Mouse (Mus musculus) MEL (cell line): Measurements from ENCODE around the gene Tmem107. TPM values are rescaled to one million over a fixed set of nuclear protein-coding genes. Genes with fewer than 3 reads are reported as not detected.

Experiments used
- DNase-seq: peaks from one replicate; pipeline ENCODE4 v3.0.0; 2011; ENCODE audit warnings: low read depth, low spot score
- H3K27ac ChIP-seq: 2 replicates; pipeline ENCODE4 v1.5.1; 2012; ENCODE audit warnings: low read depth, mild to moderate bottlenecking, control low read depth, low read length, moderate library complexity; ENCODE audit not compliant: control insufficient read depth
- H3K27me3 ChIP-seq, 2 experiments: fragments of 150-350 bp in 1 of 2; sonication (generic) in 1 of 2; 2 replicates each; pipeline ENCODE4 v1.6.1; 2012; ENCODE audit warnings: low read length in 2 of 2, mild to moderate bottlenecking in 2 of 2, improper control_type of control experiment in 1 of 2, moderate library complexity in 1 of 2; ENCODE audit not compliant: insufficient read depth in 2 of 2, control insufficient read depth in 1 of 2
- H3K36me3 ChIP-seq, 2 experiments: 2 replicates each; pipeline ENCODE4 v1.6.1; 2012 to 2014; ENCODE audit warnings: low read length in 2 of 2, improper control_type of control experiment in 1 of 2, inconsistent platforms in 1 of 2, mild to moderate bottlenecking in 1 of 2; ENCODE audit not compliant: insufficient read depth in 2 of 2, control insufficient read depth in 1 of 2
- H3K4me1 ChIP-seq, 2 experiments: fragments of 150-350 bp in 1 of 2; sonication (generic) in 1 of 2; 2 replicates each; pipeline ENCODE4 v1.6.1; 2012; ENCODE audit warnings: low read length in 2 of 2, improper control_type of control experiment in 1 of 2, mild to moderate bottlenecking in 1 of 2; ENCODE audit not compliant: insufficient read depth in 2 of 2, control insufficient read depth in 1 of 2
- H3K4me3 ChIP-seq, 2 experiments: fragments of 150-350 bp in 1 of 2; sonication (generic) in 1 of 2; 2 replicates each; pipeline ENCODE4 v1.5.1; 2012; ENCODE audit warnings: low read depth in 2 of 2, low read length in 2 of 2, mild to moderate bottlenecking in 2 of 2, moderate library complexity in 2 of 2, control low read depth in 1 of 2, improper control_type of control experiment in 1 of 2; ENCODE audit not compliant: control insufficient read depth in 1 of 2, insufficient read depth in 1 of 2
- H3K79me2 ChIP-seq: 2 replicates; pipeline ENCODE4 v1.6.1; 2012; ENCODE audit warnings: mild to moderate bottlenecking, low read length, moderate library complexity; ENCODE audit not compliant: control insufficient read depth, poor library complexity, insufficient read depth
- H3K9ac ChIP-seq: 2 replicates; pipeline ENCODE4 v1.6.1; 2012; ENCODE audit warnings: low read depth, mild to moderate bottlenecking, control low read depth, low read length, moderate library complexity; ENCODE audit not compliant: control insufficient read depth, poor library complexity, severe bottlenecking
- H3K9me3 ChIP-seq: fragments of 150-350 bp; sonication (generic); replicated peaks from 2 replicates; pipeline ENCODE4 v1.6.1; 2012; ENCODE audit warnings: mild to moderate bottlenecking, low read length, improper control_type of control experiment, moderate library complexity; ENCODE audit not compliant: insufficient read depth
- BHLHE40 ChIP-seq: IDR thresholded peaks from 2 replicates; pipeline ENCODE4 v1.6.1; 2012; ENCODE audit warnings: low read depth, mild to moderate bottlenecking, inconsistent platforms, low read length, improper control_type of control experiment, borderline replicate concordance
- CTCF ChIP-seq, 3 experiments: IDR thresholded peaks in 2 of 3; conservative IDR thresholded peaks in 1 of 3; 2 replicates each; pipeline ENCODE4 v1.5.1; 2011 to 2012; ENCODE audit warnings: low read length in 3 of 3, low read depth in 2 of 3, mild to moderate bottlenecking in 2 of 3, improper control_type of control experiment in 1 of 3, inconsistent platforms in 1 of 3, mixed read lengths in 1 of 3, moderate library complexity in 1 of 3; ENCODE audit not compliant: control insufficient read depth in 1 of 3, insufficient read depth in 1 of 3, poor library complexity in 1 of 3, severe bottlenecking in 1 of 3
- E2F4 ChIP-seq: IDR thresholded peaks from 2 replicates; pipeline ENCODE4 v1.6.1; 2011; ENCODE audit warnings: low read depth, low read length, improper control_type of control experiment, borderline replicate concordance
- ETS1 ChIP-seq: IDR thresholded peaks from 2 replicates; pipeline ENCODE4 v1.6.1; 2012; ENCODE audit warnings: low read depth, mild to moderate bottlenecking, inconsistent platforms, low read length, improper control_type of control experiment, moderate library complexity
- GABPA ChIP-seq: IDR thresholded peaks from 2 replicates; pipeline ENCODE4 v1.6.1; 2012; ENCODE audit warnings: low read depth, mild to moderate bottlenecking, inconsistent platforms, low read length, improper control_type of control experiment, moderate library complexity
- GATA1 ChIP-seq: IDR thresholded peaks from 2 replicates; pipeline ENCODE4 v1.6.1; 2011; ENCODE audit warnings: low read depth, low read length, improper control_type of control experiment
- HCFC1 ChIP-seq: IDR thresholded peaks from 2 replicates; pipeline ENCODE4 v1.6.1; 2012; ENCODE audit warnings: low read depth, mild to moderate bottlenecking, inconsistent platforms, low read length, improper control_type of control experiment, moderate library complexity
- JUND ChIP-seq: IDR thresholded peaks from 2 replicates; pipeline ENCODE4 v1.6.1; 2011; ENCODE audit warnings: low read depth, mild to moderate bottlenecking, improper control_type of control experiment, low read length
- MAFK ChIP-seq: IDR thresholded peaks from 2 replicates; pipeline ENCODE4 v1.6.1; 2011; ENCODE audit warnings: low read depth, mild to moderate bottlenecking, low read length, improper control_type of control experiment, borderline replicate concordance
- MAX ChIP-seq: IDR thresholded peaks from 2 replicates; pipeline ENCODE4 v1.6.1; 2011; ENCODE audit warnings: low read length, improper control_type of control experiment
- MEF2A ChIP-seq: IDR thresholded peaks from 2 replicates; pipeline ENCODE4 v1.6.1; 2014; ENCODE audit warnings: low read depth, mild to moderate bottlenecking, inconsistent platforms, low read length, improper control_type of control experiment; ENCODE audit not compliant: poor library complexity, insufficient replicate concordance, severe bottlenecking; ENCODE audit errors: extremely low read depth
- MXI1 ChIP-seq: IDR thresholded peaks from 2 replicates; pipeline ENCODE4 v1.6.1; 2011; ENCODE audit warnings: mild to moderate bottlenecking, low read depth, low read length, improper control_type of control experiment
- MYC ChIP-seq: IDR thresholded peaks from 2 replicates; pipeline ENCODE4 v1.6.1; 2011; ENCODE audit warnings: low read depth, mild to moderate bottlenecking, low read length, improper control_type of control experiment, moderate library complexity
- NELFE ChIP-seq: IDR thresholded peaks from 2 replicates; pipeline ENCODE4 v1.6.1; 2011; ENCODE audit warnings: low read depth, low read length, improper control_type of control experiment
- POLR2A ChIP-seq, 2 experiments: IDR thresholded peaks; 2 replicates each; pipeline ENCODE4 v1.6.1; 2011 to 2012; ENCODE audit warnings: low read length in 2 of 2, mild to moderate bottlenecking in 2 of 2, control low read depth in 1 of 2, improper control_type of control experiment in 1 of 2, low read depth in 1 of 2, moderate library complexity in 1 of 2; ENCODE audit not compliant: control insufficient read depth in 1 of 2, insufficient read depth in 1 of 2, poor library complexity in 1 of 2
- POLR2AphosphoS2 ChIP-seq: IDR thresholded peaks from 2 replicates; pipeline ENCODE4 v1.6.1; 2011; ENCODE audit warnings: low read length, improper control_type of control experiment
- POLR2AphosphoS5 ChIP-seq: IDR thresholded peaks from 2 replicates; pipeline ENCODE4 v1.6.1; 2012; ENCODE audit warnings: low read depth, borderline replicate concordance, mild to moderate bottlenecking, inconsistent platforms, low read length, moderate library complexity, mixed read lengths
- RAD21 ChIP-seq: IDR thresholded peaks from 2 replicates; pipeline ENCODE4 v1.6.1; 2011; ENCODE audit warnings: mild to moderate bottlenecking, low read depth, low read length, improper control_type of control experiment
- RCOR1 ChIP-seq: IDR thresholded peaks from 2 replicates; pipeline ENCODE4 v1.6.1; 2012; ENCODE audit warnings: low read depth, mild to moderate bottlenecking, inconsistent platforms, low read length, improper control_type of control experiment
- SIN3A ChIP-seq: IDR thresholded peaks from 2 replicates; pipeline ENCODE4 v1.6.1; 2012; ENCODE audit warnings: low read length, improper control_type of control experiment, inconsistent platforms
- SMC3 ChIP-seq: IDR thresholded peaks from 2 replicates; pipeline ENCODE4 v1.6.1; 2011; ENCODE audit warnings: low read depth, low read length, improper control_type of control experiment
- TCF12 ChIP-seq: IDR thresholded peaks from 2 replicates; pipeline ENCODE4 v1.6.1; 2014; ENCODE audit warnings: low read depth, mild to moderate bottlenecking, inconsistent platforms, low read length, improper control_type of control experiment, moderate library complexity
- UBTF ChIP-seq: IDR thresholded peaks from 2 replicates; pipeline ENCODE4 v1.6.1; 2012; ENCODE audit warnings: low read depth, mild to moderate bottlenecking, inconsistent platforms, low read length, improper control_type of control experiment, moderate library complexity, borderline replicate concordance; ENCODE audit not compliant: insufficient read depth
- USF1 ChIP-seq: IDR thresholded peaks from 2 replicates; pipeline ENCODE4 v1.6.1; 2014; ENCODE audit warnings: low read depth, mild to moderate bottlenecking, inconsistent platforms, low read length, improper control_type of control experiment, moderate library complexity
- ZC3H11A ChIP-seq: IDR thresholded peaks from 2 replicates; pipeline ENCODE4 v1.6.1; 2012; ENCODE audit warnings: low read depth, mild to moderate bottlenecking, inconsistent platforms, low read length, improper control_type of control experiment
- ZKSCAN1 ChIP-seq: IDR thresholded peaks from 2 replicates; pipeline ENCODE4 v1.6.1; 2012; ENCODE audit warnings: low read depth, mild to moderate bottlenecking, inconsistent platforms, low read length, improper control_type of control experiment, moderate library complexity
- ZNF384 ChIP-seq: IDR thresholded peaks from 2 replicates; pipeline ENCODE4 v1.6.1; 2012; ENCODE audit warnings: low read depth, mild to moderate bottlenecking, inconsistent platforms, low read length, improper control_type of control experiment
- polyA plus RNA-seq, 2 experiments: library from polyadenylated mRNA; stranded (reverse) in 1 of 2; unstranded in 1 of 2; fragments of >175 nt in 1 of 2; fragments of >200 nt in 1 of 2; gene quantifications; 2 replicates each; pipeline versions ENCODE4 v1.2.1 to v1.2.4; 2012; ENCODE audit warnings: low replicate concordance in 2 of 2, low read depth in 1 of 2; ENCODE audit not compliant: insufficient read length in 2 of 2, insufficient read depth in 1 of 2, missing spikeins in 1 of 2
- total RNA-seq: library from RNA; depleted of rRNA; stranded (reverse); fragments of 300-350 nt; gene quantifications from 2 replicates; pipeline ENCODE4 v1.2.3, GENCODE M21; 2012

The Tmem107 gene
- total and polyA plus RNA-seq, 3 experiments, result 47.0 to 79.5 TPM; not detected in 1

DNA sequence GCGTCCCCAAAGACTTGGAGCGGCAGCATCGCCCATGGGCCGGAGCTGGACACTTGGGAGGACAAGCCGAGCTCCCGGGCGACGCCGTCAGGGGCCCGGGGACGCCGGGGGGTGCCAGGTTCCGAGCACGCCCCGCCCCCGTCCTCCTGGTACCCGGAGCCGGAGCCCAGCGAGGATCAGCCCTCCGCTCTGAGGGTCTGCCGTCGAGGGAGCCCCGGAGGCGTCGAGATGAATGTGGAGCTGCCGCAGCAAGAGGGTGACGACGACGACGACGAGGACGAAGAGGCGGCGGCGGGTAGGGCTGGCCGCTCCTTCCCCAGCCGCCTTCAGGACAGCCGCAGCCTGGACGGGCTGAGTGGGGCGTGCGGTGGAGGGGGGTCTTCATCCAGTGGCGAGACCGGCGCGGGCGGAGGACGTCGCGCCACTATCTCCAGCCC is 10.6 kb upstream of the Tmem107 start:
- H3K4me3 ChIP-seq, result peak overlapping the region; percentile 84 to 87
- DNase-seq, result peak; percentile 81
- peaks cover 0 to 6% of the 10 kb centered on the region in 2 experiments; a peak in 2 of 4 replicates for H3K36me3 ChIP-seq
- peaks cover 10% of the 10 kb centered on the region; the same call in 1 of the 2 replicates for H3K79me2 ChIP-seq
- no peaks in the 10 kb centered on the region for H3K27me3 ChIP-seq
- no peaks in the 10 kb centered on the region for H3K9me3 ChIP-seq
- H3K4me1 ChIP-seq, result peaks cover 0 to 13% of the 10 kb centered on the region in 2 experiments; a peak in 2 of 4 replicates
- peak overlapping the region; percentile 23 for H3K27ac ChIP-seq
- TF ChIP-seq UBTF (peak; percentile 81; the same call in 1 of the 2 replicates), MXI1 (no peak), POLR2AphosphoS5 (no peak), ZC3H11A (no peak), MAFK (no peak), POLR2A (IDR thresholded peaks at IDR 0.05; ENCODE audit: control insufficient read depth in 1 of 2, insufficient read depth in 1 of 2, low read depth in 1 of 2, low read length in 2 of 2, poor library complexity in 1 of 2) (no peak), ETS1 (0 out of 2 replicates have a peak, but pooled peaks have one; percentile 6), MAX (peak; percentile 62; the same call in 1 of the 2 replicates), NELFE (no peak), TCF12 (0 out of 2 replicates have a peak, but pooled peaks have one; percentile 1), JUND (no peak), MEF2A (no peak), POLR2AphosphoS2 (no peak), E2F4 (no peak)
- peak overlapping the region; percentile 80 for H3K9ac ChIP-seq

DNA sequence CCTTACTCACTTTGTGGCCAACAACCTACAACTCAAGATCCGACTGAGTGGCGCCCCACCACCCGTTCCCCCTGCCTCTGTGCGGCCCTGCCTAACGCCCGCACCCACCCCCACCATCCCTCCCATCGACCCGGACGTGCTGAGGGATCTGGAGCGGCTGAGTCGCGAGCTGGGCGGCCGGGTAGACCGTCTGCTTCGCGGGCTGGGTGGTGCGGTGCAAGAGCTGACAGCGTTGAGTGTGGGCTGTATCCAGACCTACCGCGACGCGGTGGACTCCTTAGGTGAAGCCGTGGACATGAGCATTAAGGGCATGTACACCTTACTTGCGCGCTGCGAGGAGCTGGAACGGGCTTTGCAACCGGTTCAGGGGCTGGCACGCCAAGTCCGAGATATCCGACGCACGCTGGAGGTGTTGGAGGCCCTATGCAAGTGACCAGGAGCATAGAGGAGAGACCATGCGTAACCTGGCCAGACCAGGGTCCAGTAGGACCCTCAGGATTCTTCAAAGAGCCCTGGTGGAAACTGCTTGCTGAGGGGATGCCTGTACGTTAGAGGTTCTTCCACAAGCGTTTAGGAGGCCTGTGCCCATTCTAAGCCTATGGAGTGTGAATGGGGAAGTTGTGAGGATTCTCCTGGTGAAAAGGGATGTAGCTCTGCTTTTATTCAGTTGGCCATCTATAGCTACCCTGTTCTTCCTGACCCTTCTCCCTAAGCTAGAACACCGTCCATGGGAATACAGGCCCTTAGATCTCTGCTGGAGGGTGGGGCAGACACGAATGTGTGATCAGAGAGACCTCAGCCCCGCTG is 10.0 kb upstream of the Tmem107 start:
- Histone ChIP-seq H3K4me1 (peaks cover 0 to 13% of the 10 kb centered on the region in 2 experiments; a peak in 2 of 4 replicates), H3K27ac (peak overlapping the region; percentile 13; the same call in 1 of the 2 replicates), H3K36me3 (peaks cover 0 to 6% of the 10 kb centered on the region in 2 experiments; a peak in 2 of 4 replicates), H3K79me2 (peaks cover 10% of the 10 kb centered on the region; the same call in 1 of the 2 replicates), H3K9me3 (no peaks in the 10 kb centered on the region), H3K9ac (peak overlapping the region; percentile 80), H3K4me3 (peak overlapping the region; percentile 84 to 87), H3K27me3 (no peaks in the 10 kb centered on the region)
- peak; percentile 86 for DNase-seq
- no peak for TF ChIP-seq JUND
- TF ChIP-seq HCFC1, result no peak
- no peak for TF ChIP-seq RAD21
- no peak for TF ChIP-seq ZKSCAN1
- no peak for TF ChIP-seq UBTF
- TF ChIP-seq USF1, result no peak
- TF ChIP-seq MAFK, result no peak
- no peak for TF ChIP-seq ETS1
- TF ChIP-seq ZNF384, result no peak
- 0 out of 2 replicates have a peak, but pooled peaks have one; percentile 1 for TF ChIP-seq TCF12
- TF ChIP-seq GATA1, result no peak
- TF ChIP-seq SMC3, result no peak
- TF ChIP-seq POLR2AphosphoS2, result no peak
- no peak for TF ChIP-seq BHLHE40
- 0 out of 2 replicates have a peak, but pooled peaks have one; percentile 10 for TF ChIP-seq SIN3A
- TF ChIP-seq CTCF (IDR thresholded peaks at IDR 0.05 in 2 of 3, conservative IDR thresholded peaks at IDR 0.05 in 1 of 3; ENCODE audit: control insufficient read depth in 1 of 3, insufficient read depth in 1 of 3, low read depth in 2 of 3, low read length in 3 of 3, poor library complexity in 1 of 3, severe bottlenecking in 1 of 3), result no peak
- no peak for TF ChIP-seq RCOR1
- no peak for TF ChIP-seq POLR2AphosphoS5
- no peak for TF ChIP-seq MEF2A
- 0 out of 2 replicates have a peak, but pooled peaks have one; percentile 12 for TF ChIP-seq MAX
- 0 out of 2 replicates have a peak, but pooled peaks have one; percentile 42 for TF ChIP-seq MYC
- no peak; the same call in 1 of the 2 replicates for TF ChIP-seq MXI1
- no peak for TF ChIP-seq GABPA
